Mouse (Mus musculus): ENCODE measurements at regions not wholly inside any gene's neighbourhood (a gene's known extent, or its start where the extent isn't known, plus 50 kb on each side); places are given as distances from the start of the nearest gene placed in this dataset.

- TF ChIP-seq CTCF (IDR thresholded peaks at IDR 0.05; ENCODE audit: low read depth) = no peak
- TF ChIP-seq EP300 (IDR thresholded peaks at IDR 0.05; ENCODE audit: low read depth) = no peak
Observed at GRCm38 (mm10) chr12:46399653-46399975, 419.1 kb downstream of the Nova1 start.
